Mouse (Mus musculus) CD4-positive helper T cell, adult 2 months (primary cell): ENCODE results near the gene 5730596B20Rik.

Experiments used
- DNase-seq: peaks from one replicate; pipeline ENCODE4 v3.0.0-alpha.2; 2012; ENCODE audit warnings: low read depth, missing footprints, low spot score

5730596B20Rik gene

DNA sequence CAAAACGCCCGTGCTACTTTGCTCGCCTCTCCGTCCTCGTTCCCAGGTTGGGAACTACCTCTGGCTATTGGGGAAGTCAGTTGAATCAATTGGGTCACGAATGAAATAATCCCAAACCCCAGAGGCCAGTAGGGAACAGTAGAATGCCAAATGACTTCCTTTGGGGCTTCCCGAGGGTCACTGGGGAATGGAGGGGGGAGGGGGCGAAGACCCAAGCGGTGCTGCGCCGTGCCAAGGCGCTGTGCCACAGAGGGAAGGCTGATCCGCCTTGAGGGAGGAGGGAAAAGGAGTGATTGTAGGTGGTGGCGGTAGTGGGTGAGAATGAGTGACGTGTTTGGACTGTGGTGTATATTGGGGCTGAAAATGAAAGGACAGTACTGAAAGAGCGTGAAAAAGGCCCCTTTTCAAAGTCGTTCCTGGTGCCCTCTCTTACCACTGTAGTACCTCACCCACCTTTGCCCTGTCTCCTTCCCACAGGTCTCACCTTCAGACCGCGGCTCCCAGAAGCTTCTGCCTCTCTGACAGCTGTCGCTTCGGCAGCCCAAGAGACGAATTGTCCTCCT, 35.3 kb downstream of the 5730596B20Rik start:
- peak; percentile 41 for DNase-seq

DNA sequence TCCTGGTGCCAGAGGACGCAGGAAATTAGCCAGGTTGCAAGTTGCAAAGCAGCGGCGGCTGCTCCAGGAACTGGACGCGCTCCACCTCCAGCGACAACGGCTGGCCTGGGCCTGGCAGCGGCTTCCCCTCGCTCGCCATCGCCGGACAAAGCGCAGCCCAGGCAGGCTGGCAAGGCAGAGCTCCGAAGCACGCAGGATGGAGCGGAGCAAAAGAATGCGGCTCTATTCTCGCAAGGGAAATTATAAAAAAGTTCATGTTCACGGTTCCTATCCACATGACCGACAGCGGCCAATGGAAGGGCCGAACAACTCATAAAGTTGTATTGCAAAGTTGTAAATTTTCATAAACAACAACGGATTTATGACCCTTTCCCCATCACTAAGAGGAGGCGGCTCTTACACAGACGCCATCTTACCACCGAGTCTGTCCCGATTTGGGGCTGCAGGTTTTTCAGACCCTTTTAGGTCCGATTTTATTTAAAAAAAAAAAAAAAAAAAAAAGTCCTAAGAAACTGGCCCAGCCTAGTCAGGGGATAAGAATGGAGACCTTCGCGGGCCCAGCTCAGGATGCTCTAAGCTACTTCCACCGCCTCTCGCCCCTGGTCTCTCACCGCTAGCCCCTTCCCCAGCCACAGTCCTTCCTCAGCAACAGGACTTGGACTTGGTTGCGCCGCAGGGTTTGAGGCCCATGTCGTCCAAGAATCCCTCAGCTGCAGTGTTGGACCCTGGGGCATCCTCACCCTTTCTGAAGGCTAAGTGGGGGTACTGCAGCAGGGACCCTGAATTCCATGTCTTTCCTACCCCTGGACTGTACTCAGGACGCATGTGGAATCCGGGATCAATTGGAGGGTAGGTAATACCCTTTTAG, 36.1 kb downstream of the 5730596B20Rik start, which contains the start of the genes Hoxa3 and Gm28308:
TSS of gene Hoxa3 (minus strand) at position 218 of the 868 bp plus-strand sequence.
TSS of gene Gm28308 (minus strand) at position 221 of the 868 bp plus-strand sequence.
- DNase-seq: no peak

GRCm38 (mm10) chr6:52214271-52214670, 37.0 kb downstream of the 5730596B20Rik start:
- no peak for DNase-seq

GRCm38 (mm10) chr6:52215070-52215469, 37.8 kb downstream of the 5730596B20Rik start:
- DNase-seq: no peak

- no peak for DNase-seq
Observed at GRCm38 (mm10) chr6:52215771-52216535, 38.7 kb downstream of the 5730596B20Rik start.

GRCm38 (mm10) chr6:52216691-52217458, 39.6 kb downstream of the 5730596B20Rik start:
- peak; percentile 33 for DNase-seq

DNA sequence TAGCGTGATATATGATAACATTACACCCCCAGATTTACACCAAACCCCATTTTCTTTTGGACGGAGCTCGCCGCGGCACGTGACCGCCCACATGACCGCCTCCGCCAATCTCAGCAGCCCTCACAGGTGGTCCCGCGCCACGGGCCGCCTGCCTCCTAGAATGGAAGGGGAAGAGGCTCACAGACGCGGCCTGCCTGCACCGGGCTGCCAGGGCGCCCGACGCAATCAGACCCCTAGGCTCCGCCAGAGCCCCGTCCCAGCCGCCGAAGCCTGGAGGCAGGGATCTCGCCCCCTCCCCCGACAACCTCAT, 40.1 kb downstream of the 5730596B20Rik start:
- peak; percentile 58 for DNase-seq

- peak; percentile 27 for DNase-seq
Observed at GRCm38 (mm10) chr6:52217895-52218642, 40.8 kb downstream of the 5730596B20Rik start.

- DNase-seq: no peak
Observed at GRCm38 (mm10) chr6:52218643-52219215, 41.4 kb downstream of the 5730596B20Rik start.

GRCm38 (mm10) chr6:52219234-52219942, 42.1 kb downstream of the 5730596B20Rik start:
- DNase-seq: no peak

- no peak for DNase-seq
Observed at GRCm38 (mm10) chr6:52220003-52220864, 42.9 kb downstream of the 5730596B20Rik start.

DNA sequence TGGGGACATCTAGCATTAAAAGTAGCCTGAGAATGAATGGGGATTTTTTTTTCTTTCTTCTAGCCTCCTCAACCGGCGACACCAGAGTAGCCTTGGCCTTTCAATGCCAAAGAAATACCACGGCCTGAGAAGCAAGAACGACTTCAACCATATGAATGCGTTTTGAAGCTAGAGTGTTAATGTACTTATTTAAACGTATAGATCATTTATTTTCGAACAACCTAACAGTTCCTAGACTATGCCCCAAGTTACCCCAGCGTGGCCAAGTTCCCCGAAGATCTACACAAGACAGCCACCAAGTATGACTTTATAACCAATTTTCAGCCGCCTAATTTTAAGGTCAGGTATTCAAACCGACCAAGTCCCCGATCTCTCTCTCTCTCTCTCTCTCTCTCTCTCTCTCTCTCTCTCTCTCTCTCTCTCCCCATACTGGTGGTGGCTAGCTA, 43.6 kb downstream of the 5730596B20Rik start:
- DNase-seq: no peak

GRCm38 (mm10) chr6:52221337-52221992, 44.2 kb downstream of the 5730596B20Rik start, which contains the start of gene Hoxa7:
TSS of gene Hoxa7 (minus strand) at chr6:52221854.
- peak; percentile 84 for DNase-seq

GRCm38 (mm10) chr6:52221993-52222685, 44.8 kb downstream of the 5730596B20Rik start:
- no peak for DNase-seq

GRCm38 (mm10) chr6:52222729-52223128, 45.4 kb downstream of the 5730596B20Rik start:
- DNase-seq: no peak

DNA sequence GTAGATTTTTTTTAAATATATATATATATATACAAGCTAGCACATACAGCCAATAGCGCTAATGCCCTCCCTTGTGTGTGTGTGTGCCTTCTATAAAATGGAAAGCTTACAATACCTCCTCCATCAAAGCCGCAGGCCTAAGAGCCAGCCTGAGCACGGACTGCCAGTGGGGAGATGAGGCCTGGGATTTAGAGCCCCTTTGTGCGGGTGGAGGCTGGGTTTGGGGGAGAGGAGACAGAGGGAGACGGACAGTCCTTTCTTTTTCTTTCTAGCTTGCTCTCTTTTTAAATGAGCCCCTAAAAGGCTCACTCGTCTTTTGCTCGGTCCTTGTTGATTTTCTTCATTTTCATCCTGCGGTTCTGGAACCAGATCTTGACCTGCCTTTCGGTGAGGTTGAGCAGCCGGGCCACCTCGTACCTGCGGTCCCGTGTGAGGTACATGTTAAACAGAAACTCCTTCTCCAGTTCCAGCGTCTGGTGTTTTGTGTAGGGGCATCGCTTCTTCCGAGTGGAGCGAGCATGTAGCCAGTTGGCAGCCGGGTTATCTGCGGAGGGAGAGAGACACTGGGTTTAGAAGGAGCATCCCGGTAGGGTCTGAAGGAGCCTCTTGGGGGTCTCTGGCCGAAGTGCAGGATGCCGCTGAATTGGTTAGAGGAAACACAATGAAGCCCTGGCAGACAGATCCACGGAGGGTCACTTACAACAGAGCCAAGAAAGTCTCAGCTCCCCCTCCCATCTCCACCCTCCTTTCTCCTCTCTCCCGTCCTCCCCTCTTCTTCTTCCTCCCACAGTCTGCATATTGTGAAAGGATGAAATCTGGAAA, 46.9 kb downstream of the 5730596B20Rik start:
- DNase-seq: no peak
